Mouse (Mus musculus) adrenal gland, postnatal 0 days (tissue): ENCODE results near the gene Spin2c. TPM values are rescaled to one million over a fixed set of nuclear protein-coding genes. Genes with fewer than 3 reads are reported as not detected.

Experiments
- polyA plus RNA-seq: library from polyadenylated mRNA; unstranded; fragments of >200 nt; fragmentation: Nextera tagmentation; extraction: Ambion mirVana; gene quantifications from 2 replicates; pipeline ENCODE4 v1.2.1, GENCODE M21; 2015

Gene Spin2c
- 6.9 and 9.0 TPM in 2 replicates for polyA plus RNA-seq

GRCm38 (mm10) chrX:153831951-153832561 is at the start of gene Spin2c:
TSS of gene Spin2c (plus strand) at chrX:153832225.

Other genes starting within 250 kb of the Spin2c start
- gene Kctd12b, start 135.8 kb upstream of the Spin2c start, polyA plus RNA-seq, result 4.2 TPM in 2 replicates
- 144 and 167 TPM in 2 replicates for gene Nbdy, start 108.6 kb upstream of the Spin2c start, polyA plus RNA-seq
- not detected in 2 replicates for gene Samt1, start 180.4 kb downstream of the Spin2c start, polyA plus RNA-seq
- gene 4921511M17Rik, start 201.6 kb downstream of the Spin2c start, polyA plus RNA-seq, result not detected in 2 replicates
- gene Gm10057, start 222.8 kb downstream of the Spin2c start, polyA plus RNA-seq, result not detected in 2 replicates